Mouse (Mus musculus): ENCODE measurements at regions not wholly inside any gene's neighbourhood (a gene's known extent, or its start where the extent isn't known, plus 50 kb on each side); places are given as distances from the start of the nearest gene placed in this dataset.

DNA sequence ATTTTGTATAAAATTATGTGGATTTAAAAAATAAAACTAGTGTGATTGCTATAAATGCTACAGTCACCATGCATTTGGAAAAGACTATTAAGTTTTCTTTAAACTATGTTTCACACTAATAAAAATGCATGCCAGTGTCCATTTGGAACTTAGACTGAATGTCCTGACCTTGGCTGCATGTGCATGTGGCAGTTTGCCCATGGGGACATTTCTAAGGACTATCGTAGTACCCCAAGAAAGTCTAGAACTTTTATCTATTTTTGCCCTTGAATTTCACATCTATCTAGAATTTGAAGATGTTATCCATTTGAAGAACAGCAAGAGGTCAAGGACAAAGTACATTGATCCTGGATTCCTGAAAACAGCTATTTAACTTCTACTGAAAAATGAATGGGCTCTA is 745.9 kb downstream of the Tmem182 start:
- Histone ChIP-seq H3K4me2 (ENCODE audit: low read depth, low read length) (no peak overlapping the region), H3K27ac (ENCODE audit: low read length) (no peak overlapping the region), H3K36me3 (ENCODE audit: control insufficient read depth, insufficient read depth, low read length) (no peaks in the 10 kb centered on the region), H3K4me1 (ENCODE audit: control insufficient read depth, insufficient read depth, low read length) (no peaks in the 10 kb centered on the region), H3K27me3 (replicated peaks; ENCODE audit: control insufficient read depth, insufficient read depth, low read length) (no peaks in the 10 kb centered on the region), H3K9me3 (ENCODE audit: control insufficient read depth, low read length) (no peaks in the 10 kb centered on the region), H3K9ac (ENCODE audit: low read depth, low read length) (no peak overlapping the region), H3K4me3 (ENCODE audit: low read length) (no peak overlapping the region)
- WGBS, result 94% methylated on average over 1 of the region's 1 CpGs
- ATAC-seq, result no peak

- no peaks in the 10 kb centered on the region for H3K9me3 ChIP-seq (ENCODE audit: control insufficient read depth, low read length)
- no peak overlapping the region for H3K9ac ChIP-seq (ENCODE audit: low read depth, low read length)
- H3K36me3 ChIP-seq (ENCODE audit: control insufficient read depth, insufficient read depth, low read length), result no peaks in the 10 kb centered on the region
- no peaks in the 10 kb centered on the region for H3K27me3 ChIP-seq (replicated peaks; ENCODE audit: control insufficient read depth, insufficient read depth, low read length)
- 40% methylated on average over 2 of the region's 2 CpGs for WGBS
- ATAC-seq, result 0 out of 2 replicates have a peak, but pooled peaks have one; percentile 31
- H3K27ac ChIP-seq (ENCODE audit: low read length), result no peak overlapping the region
- H3K4me3 ChIP-seq (ENCODE audit: low read length), result no peak overlapping the region
- H3K4me1 ChIP-seq (ENCODE audit: control insufficient read depth, insufficient read depth, low read length), result no peaks in the 10 kb centered on the region
- H3K4me2 ChIP-seq (ENCODE audit: low read depth, low read length), result no peak overlapping the region
Observed at GRCm38 (mm10) chr1:41555607-41556006, 750.2 kb downstream of the Tmem182 start.

DNA sequence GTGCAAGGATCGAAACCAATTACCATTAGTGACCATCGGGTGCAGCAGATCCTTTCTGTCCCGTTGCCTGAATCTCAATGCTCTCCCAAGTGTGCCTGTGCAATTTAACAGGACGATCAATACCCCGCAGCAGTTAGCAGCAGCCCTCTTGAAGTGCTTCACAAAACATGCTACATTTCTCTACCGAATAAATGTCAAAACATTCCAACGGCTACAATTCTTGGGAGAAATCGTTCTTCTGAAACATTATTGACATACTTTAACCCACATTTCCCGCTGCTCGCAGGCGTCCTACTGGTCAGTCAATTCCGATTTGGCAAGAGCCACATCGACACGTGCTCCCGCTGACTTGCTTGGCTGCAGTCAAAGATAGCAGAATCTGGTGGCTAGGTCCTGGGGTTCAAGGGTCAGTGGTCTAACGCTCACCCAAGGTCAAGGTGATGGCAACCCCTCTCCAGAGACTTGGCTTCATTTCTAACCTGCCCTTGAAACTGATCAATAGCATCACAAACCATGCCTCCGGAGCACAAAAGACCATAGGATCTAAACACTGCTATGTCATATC is 753.8 kb downstream of the Tmem182 start:
- 73% methylated on average over 17 of the region's 17 CpGs for WGBS
- H3K27me3 ChIP-seq (replicated peaks; ENCODE audit: control insufficient read depth, insufficient read depth, low read length), result no peaks in the 10 kb centered on the region
- no peak overlapping the region for H3K9ac ChIP-seq (ENCODE audit: low read depth, low read length)
- no peaks in the 10 kb centered on the region for H3K36me3 ChIP-seq (ENCODE audit: control insufficient read depth, insufficient read depth, low read length)
- H3K4me1 ChIP-seq (ENCODE audit: control insufficient read depth, insufficient read depth, low read length), result no peaks in the 10 kb centered on the region
- H3K4me2 ChIP-seq (ENCODE audit: low read depth, low read length), result no peak overlapping the region
- H3K9me3 ChIP-seq (ENCODE audit: control insufficient read depth, low read length), result no peaks in the 10 kb centered on the region
- no peak overlapping the region for H3K4me3 ChIP-seq (ENCODE audit: low read length)
- ATAC-seq, result no peak
- no peak overlapping the region for H3K27ac ChIP-seq (ENCODE audit: low read length)

DNA sequence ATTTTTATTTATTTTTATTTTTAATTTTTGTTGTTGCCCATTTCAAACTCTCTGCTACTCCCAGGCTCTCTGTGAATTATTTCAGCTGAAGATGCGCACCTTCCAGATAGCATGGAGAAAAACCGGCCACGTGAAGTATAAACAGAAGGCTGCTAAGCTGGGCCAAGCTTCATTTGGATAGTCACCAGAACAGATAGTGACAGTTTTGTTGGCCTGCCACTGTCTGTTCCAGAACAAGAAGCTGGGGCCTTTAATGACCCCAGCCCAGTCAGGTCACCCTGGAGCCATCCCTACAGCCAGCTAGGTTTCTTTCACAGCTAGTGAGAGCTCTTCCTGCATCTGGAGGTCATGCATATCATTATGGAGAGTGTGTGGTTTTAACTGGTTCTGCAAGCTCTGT is 754.6 kb downstream of the Tmem182 start:
- no peaks in the 10 kb centered on the region for H3K9me3 ChIP-seq (ENCODE audit: control insufficient read depth, low read length)
- no peak overlapping the region for H3K9ac ChIP-seq (ENCODE audit: low read depth, low read length)
- H3K4me3 ChIP-seq (ENCODE audit: low read length), result no peak overlapping the region
- no peak for ATAC-seq
- 57% methylated on average over 3 of the region's 3 CpGs for WGBS
- H3K4me2 ChIP-seq (ENCODE audit: low read depth, low read length), result no peak overlapping the region
- no peaks in the 10 kb centered on the region for H3K27me3 ChIP-seq (replicated peaks; ENCODE audit: control insufficient read depth, insufficient read depth, low read length)
- no peaks in the 10 kb centered on the region for H3K4me1 ChIP-seq (ENCODE audit: control insufficient read depth, insufficient read depth, low read length)
- no peak overlapping the region for H3K27ac ChIP-seq (ENCODE audit: low read length)
- H3K36me3 ChIP-seq (ENCODE audit: control insufficient read depth, insufficient read depth, low read length), result no peaks in the 10 kb centered on the region

DNA sequence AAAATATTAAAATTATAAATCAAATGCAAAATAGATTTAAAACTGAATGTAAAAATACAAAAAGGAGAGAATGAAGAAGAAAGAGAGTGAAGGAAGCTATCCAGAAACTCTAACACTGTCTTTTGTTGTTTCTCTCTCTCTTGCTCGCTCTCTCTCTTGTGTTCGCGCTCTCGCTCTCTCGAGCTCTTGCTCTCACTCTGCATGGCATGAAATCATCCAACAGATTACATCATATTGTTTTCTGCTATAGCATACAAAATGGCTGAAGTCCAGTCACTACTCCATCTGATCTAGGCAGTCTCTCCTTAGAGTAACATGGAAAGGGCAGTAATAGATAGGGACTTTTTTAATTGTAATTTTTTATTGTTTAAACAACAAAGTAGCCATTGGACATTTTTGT is 798.1 kb downstream of the Tmem182 start:
- no peaks in the 10 kb centered on the region for H3K4me1 ChIP-seq (ENCODE audit: control insufficient read depth, insufficient read depth, low read length)
- H3K9ac ChIP-seq (ENCODE audit: low read depth, low read length), result no peak overlapping the region
- H3K27me3 ChIP-seq (replicated peaks; ENCODE audit: control insufficient read depth, insufficient read depth, low read length), result no peaks in the 10 kb centered on the region
- 89% methylated on average over 5 of the region's 5 CpGs for WGBS
- H3K9me3 ChIP-seq (ENCODE audit: control insufficient read depth, low read length), result no peaks in the 10 kb centered on the region
- no peak overlapping the region for H3K27ac ChIP-seq (ENCODE audit: low read length)
- no peak overlapping the region for H3K4me2 ChIP-seq (ENCODE audit: low read depth, low read length)
- no peak for ATAC-seq
- H3K4me3 ChIP-seq (ENCODE audit: low read length), result no peak overlapping the region
- H3K36me3 ChIP-seq (ENCODE audit: control insufficient read depth, insufficient read depth, low read length), result no peaks in the 10 kb centered on the region

GRCm38 (mm10) chr1:41604996-41605747 is 799.8 kb downstream of the Tmem182 start:
- ATAC-seq, result no peak
- Histone ChIP-seq H3K9ac (ENCODE audit: low read depth, low read length) (no peak overlapping the region), H3K27me3 (replicated peaks; ENCODE audit: control insufficient read depth, insufficient read depth, low read length) (no peaks in the 10 kb centered on the region), H3K9me3 (ENCODE audit: control insufficient read depth, low read length) (no peaks in the 10 kb centered on the region), H3K4me1 (ENCODE audit: control insufficient read depth, insufficient read depth, low read length) (no peaks in the 10 kb centered on the region), H3K4me3 (ENCODE audit: low read length) (no peak overlapping the region), H3K27ac (ENCODE audit: low read length) (no peak overlapping the region), H3K4me2 (ENCODE audit: low read depth, low read length) (no peak overlapping the region), H3K36me3 (ENCODE audit: control insufficient read depth, insufficient read depth, low read length) (no peaks in the 10 kb centered on the region)
- 74% methylated on average over 14 of the region's 14 CpGs for WGBS

GRCm38 (mm10) chr1:41605748-41606131 is 800.3 kb downstream of the Tmem182 start:
- Histone ChIP-seq H3K9ac (ENCODE audit: low read depth, low read length) (no peak overlapping the region), H3K4me2 (ENCODE audit: low read depth, low read length) (no peak overlapping the region), H3K9me3 (ENCODE audit: control insufficient read depth, low read length) (no peaks in the 10 kb centered on the region), H3K4me1 (ENCODE audit: control insufficient read depth, insufficient read depth, low read length) (no peaks in the 10 kb centered on the region), H3K36me3 (ENCODE audit: control insufficient read depth, insufficient read depth, low read length) (no peaks in the 10 kb centered on the region), H3K27ac (ENCODE audit: low read length) (no peak overlapping the region), H3K4me3 (ENCODE audit: low read length) (no peak overlapping the region), H3K27me3 (replicated peaks; ENCODE audit: control insufficient read depth, insufficient read depth, low read length) (no peaks in the 10 kb centered on the region)
- ATAC-seq, result no peak
- WGBS, result 36% methylated on average over 3 of the region's 3 CpGs

GRCm38 (mm10) chr1:41610783-41611182 is 805.4 kb downstream of the Tmem182 start:
- ATAC-seq, result no peak
- no peaks in the 10 kb centered on the region for H3K27me3 ChIP-seq (replicated peaks; ENCODE audit: control insufficient read depth, insufficient read depth, low read length)

GRCm38 (mm10) chr1:41651804-41652203 is 846.4 kb downstream of the Tmem182 start:
- Histone ChIP-seq H3K4me3 (ENCODE audit: low read length) (no peak overlapping the region), H3K27ac (ENCODE audit: low read length) (no peak overlapping the region), H3K27me3 (replicated peaks; ENCODE audit: control insufficient read depth, insufficient read depth, low read length) (no peaks in the 10 kb centered on the region), H3K36me3 (ENCODE audit: control insufficient read depth, insufficient read depth, low read length) (no peaks in the 10 kb centered on the region), H3K4me2 (ENCODE audit: low read depth, low read length) (no peak overlapping the region), H3K9me3 (ENCODE audit: control insufficient read depth, low read length) (no peaks in the 10 kb centered on the region), H3K9ac (ENCODE audit: low read depth, low read length) (no peak overlapping the region), H3K4me1 (ENCODE audit: control insufficient read depth, insufficient read depth, low read length) (no peaks in the 10 kb centered on the region)
- no peak for ATAC-seq
- 54% methylated on average over 9 of the region's 9 CpGs for WGBS

More at GRCm38 (mm10) chr1:41610783-41611182, 805.4 kb downstream of the Tmem182 start:
- Histone ChIP-seq H3K9me3 (ENCODE audit: control insufficient read depth, low read length) (no peaks in the 10 kb centered on the region), H3K9ac (ENCODE audit: low read depth, low read length) (no peak overlapping the region), H3K4me2 (ENCODE audit: low read depth, low read length) (no peak overlapping the region), H3K4me1 (ENCODE audit: control insufficient read depth, insufficient read depth, low read length) (no peaks in the 10 kb centered on the region), H3K36me3 (ENCODE audit: control insufficient read depth, insufficient read depth, low read length) (no peaks in the 10 kb centered on the region), H3K27ac (ENCODE audit: low read length) (no peak overlapping the region), H3K4me3 (ENCODE audit: low read length) (no peak overlapping the region)
- WGBS, result 70% methylated on average over 8 of the region's 8 CpGs

DNA sequence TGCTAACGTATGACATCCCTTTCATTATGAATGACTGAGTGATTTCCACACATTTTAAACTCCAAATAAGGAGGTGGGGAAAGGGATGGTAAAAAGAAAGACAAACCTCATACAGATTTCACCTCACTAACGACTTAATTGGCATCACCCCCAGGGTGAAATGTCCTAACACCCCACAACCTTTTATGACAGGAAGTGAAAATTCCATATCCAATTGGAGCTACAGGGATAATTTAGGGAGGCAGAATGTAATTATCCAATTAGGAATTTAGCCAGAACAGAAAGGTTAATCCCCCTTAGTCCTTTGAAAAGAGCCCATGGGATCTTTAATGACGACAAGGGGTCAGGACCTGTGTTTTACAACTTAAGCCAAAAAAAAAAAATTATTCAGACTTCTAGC is 846.8 kb downstream of the Tmem182 start:
- Histone ChIP-seq H3K4me1 (ENCODE audit: control insufficient read depth, insufficient read depth, low read length) (no peaks in the 10 kb centered on the region), H3K27me3 (replicated peaks; ENCODE audit: control insufficient read depth, insufficient read depth, low read length) (no peaks in the 10 kb centered on the region), H3K9me3 (ENCODE audit: control insufficient read depth, low read length) (no peaks in the 10 kb centered on the region), H3K4me3 (ENCODE audit: low read length) (no peak overlapping the region), H3K36me3 (ENCODE audit: control insufficient read depth, insufficient read depth, low read length) (no peaks in the 10 kb centered on the region), H3K4me2 (ENCODE audit: low read depth, low read length) (no peak overlapping the region), H3K27ac (ENCODE audit: low read length) (no peak overlapping the region), H3K9ac (ENCODE audit: low read depth, low read length) (no peak overlapping the region)
- no peak for ATAC-seq
- WGBS, result 35% methylated on average over 3 of the region's 3 CpGs
